Mouse (Mus musculus) hindbrain, embryonic 13.5 days (tissue): ENCODE data around the gene Hus1. TPM values are rescaled to one million over a fixed set of nuclear protein-coding genes. Genes with fewer than 3 reads are reported as not detected.

Source experiments
- ATAC-seq: fragments of 200-750 bp; cut with Nextera tagmentation; 2 replicates; pipeline ENCODE4 v1.8.0; 2017; ENCODE audit warnings: moderate TSS enrichment; ENCODE audit not compliant: low FRiP score
- H3K27ac ChIP-seq: fragments of 300-500 bp; sonication (generic); 2 replicates; pipeline ENCODE4 v1.5.1; 2015; ENCODE audit warnings: inconsistent platforms, mild to moderate bottlenecking, moderate library complexity
- H3K27me3 ChIP-seq: fragments of 300-500 bp; sonication (generic); 2 replicates; pipeline ENCODE4 v1.6.1; 2015; ENCODE audit warnings: mild to moderate bottlenecking, inconsistent platforms
- H3K36me3 ChIP-seq: fragments of 300-500 bp; sonication (generic); 2 replicates; pipeline ENCODE4 v1.6.1; 2015; ENCODE audit warnings: mild to moderate bottlenecking, inconsistent platforms
- H3K4me1 ChIP-seq: fragments of 300-500 bp; sonication (generic); replicated peaks from 2 replicates; pipeline ENCODE4 v1.6.1; 2015; ENCODE audit warnings: inconsistent platforms
- H3K4me2 ChIP-seq: fragments of 300-500 bp; sonication (generic); 2 replicates; pipeline ENCODE4 v1.6.1; 2015; ENCODE audit warnings: inconsistent platforms, mild to moderate bottlenecking, moderate library complexity
- H3K4me3 ChIP-seq: fragments of 300-500 bp; sonication (generic); 2 replicates; pipeline ENCODE4 v1.5.1; 2015; ENCODE audit warnings: mild to moderate bottlenecking, inconsistent platforms
- H3K9ac ChIP-seq: fragments of 300-500 bp; sonication (generic); 2 replicates; pipeline ENCODE4 v1.6.1; 2015; ENCODE audit warnings: mild to moderate bottlenecking, inconsistent platforms
- H3K9me3 ChIP-seq: fragments of 300-500 bp; sonication (generic); 2 replicates; pipeline ENCODE4 v1.6.1; 2016; ENCODE audit warnings: inconsistent platforms
- WGBS: fragments of 180-500 bp; shearing (Covaris S2); methylation state at CpG from one replicate; pipeline ENCODE4 v1.1.7; 2015; 5-methylcytosine and 5-hydroxymethylcytosine counted together
- polyA plus RNA-seq: library from polyadenylated mRNA; unstranded; fragments of >200 nt; fragmentation: Nextera tagmentation; extraction: Ambion mirVana; gene quantifications from 2 replicates; pipeline ENCODE4 v1.2.1, GENCODE M21; 2015

Hus1 gene
- polyA plus RNA-seq: 9.7 and 9.9 TPM in 2 replicates

DNA sequence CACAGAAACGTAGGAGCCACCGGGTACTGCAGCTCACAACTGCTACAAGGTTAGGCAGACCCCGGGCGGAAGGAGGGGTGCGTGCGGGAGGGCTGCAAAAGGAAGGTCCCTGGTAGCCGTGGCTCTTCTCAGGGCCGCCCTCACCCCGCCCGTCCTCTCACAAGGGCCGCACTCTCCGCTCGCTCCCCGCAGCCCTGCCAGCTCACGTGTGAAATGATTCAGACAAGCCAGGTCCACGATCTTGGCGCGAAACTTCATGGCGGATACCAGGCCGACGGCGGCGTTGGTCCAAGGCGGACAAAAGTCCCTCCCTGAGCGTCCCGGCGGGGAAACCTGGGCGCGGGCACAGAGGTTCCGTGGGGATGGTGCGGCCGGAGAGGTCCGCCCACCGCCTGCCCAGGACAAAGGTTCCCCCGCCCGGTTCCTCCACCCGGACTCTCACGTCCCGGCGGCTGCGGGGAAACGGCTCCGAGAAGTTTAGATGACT, at the start of gene Hus1:
Hus1 (minus strand) TSS at position 339 of the 487 bp plus-strand sequence.
- H3K9me3 ChIP-seq: no peaks in the 10 kb centered on the region
- no peaks in the 10 kb centered on the region for H3K36me3 ChIP-seq
- H3K4me3 ChIP-seq: peak within 1 kb of the TSS; percentile 69
- peak within 1 kb of the TSS; percentile 69 for H3K4me2 ChIP-seq
- peak within 1 kb of the TSS; percentile 79 for H3K27ac ChIP-seq
- no peaks in the 10 kb centered on the region for H3K27me3 ChIP-seq
- peak within 1 kb of the TSS; percentile 80 for H3K9ac ChIP-seq
- WGBS: under 1% methylated on average over 43 of the region's 43 CpGs
- ATAC-seq: peak; percentile 96
- H3K4me1 ChIP-seq: peaks cover 15% of the 10 kb centered on the region

DNA sequence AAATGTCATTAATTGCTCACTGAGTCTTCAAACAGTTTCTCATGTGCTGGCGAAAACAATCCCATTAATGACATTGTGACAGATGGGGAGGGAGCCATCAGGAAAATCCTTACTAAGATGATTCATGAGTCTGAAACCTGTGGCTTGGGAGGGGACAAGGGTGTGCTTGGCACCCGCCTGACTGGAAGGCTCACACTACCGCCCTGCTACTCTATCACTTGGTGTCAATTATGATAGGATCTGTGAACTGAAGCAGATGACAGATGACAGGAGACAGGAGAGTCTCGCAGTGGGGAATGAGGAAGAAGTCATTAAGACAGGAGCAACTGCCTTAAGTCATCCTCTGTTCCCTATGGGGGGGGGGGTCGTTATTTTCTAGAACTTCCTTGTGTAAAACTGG, 49.5 kb upstream of the Hus1 start:
- Histone ChIP-seq H3K4me1 (no peaks in the 10 kb centered on the region), H3K27me3 (no peaks in the 10 kb centered on the region), H3K4me2 (no peak overlapping the region), H3K36me3 (no peaks in the 10 kb centered on the region), H3K9me3 (no peaks in the 10 kb centered on the region), H3K9ac (no peak overlapping the region), H3K27ac (no peak overlapping the region), H3K4me3 (no peak overlapping the region)
- WGBS: 64% methylated on average over 5 of the region's 5 CpGs
- ATAC-seq: no peak

DNA sequence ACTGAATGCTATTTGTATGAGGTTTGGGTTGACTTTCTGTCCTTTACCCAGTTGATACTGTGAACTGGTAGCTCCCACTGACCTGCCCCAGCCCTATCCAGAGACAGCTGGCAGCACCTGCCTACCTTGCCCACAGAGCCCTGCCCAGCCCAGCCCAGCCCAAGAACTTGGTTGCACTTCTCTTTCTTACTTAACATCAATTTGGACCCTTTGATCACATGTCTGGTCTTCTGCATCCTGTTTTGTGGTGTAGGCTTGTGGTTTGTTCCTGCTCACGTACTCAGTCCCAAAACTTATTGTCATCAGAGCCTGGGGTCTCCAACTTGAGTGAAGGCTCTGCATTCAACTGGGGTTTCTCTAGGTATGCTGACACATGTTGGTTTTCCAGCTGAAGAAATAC, 49.0 kb upstream of the Hus1 start:
- no peaks in the 10 kb centered on the region for H3K27me3 ChIP-seq
- no peak overlapping the region for H3K4me2 ChIP-seq
- H3K9ac ChIP-seq: no peak overlapping the region
- no peak overlapping the region for H3K27ac ChIP-seq
- no peak overlapping the region for H3K4me3 ChIP-seq
- H3K4me1 ChIP-seq: no peaks in the 10 kb centered on the region
- 59% methylated on average over 1 of the region's 1 CpGs for WGBS
- no peaks in the 10 kb centered on the region for H3K9me3 ChIP-seq
- no peak for ATAC-seq
- H3K36me3 ChIP-seq: no peaks in the 10 kb centered on the region

DNA sequence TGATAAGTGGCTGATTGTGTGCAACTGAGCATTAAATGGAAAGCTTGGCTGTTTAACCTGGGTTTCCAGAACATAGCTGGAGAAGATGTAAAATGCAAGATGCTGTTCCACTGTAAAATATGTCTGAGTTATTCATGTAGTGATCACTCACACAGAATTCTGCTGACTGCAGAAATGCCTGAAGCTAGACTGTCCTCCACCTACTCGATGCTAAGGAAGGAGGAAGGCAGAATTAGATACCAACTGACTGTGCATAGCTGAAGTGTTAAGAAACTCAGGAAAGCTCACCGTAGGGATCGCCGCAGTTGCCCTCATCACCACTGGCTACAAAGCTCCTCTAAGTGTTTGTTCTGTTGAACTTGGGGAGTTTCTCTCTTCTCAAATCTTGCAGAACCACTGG, 46.7 kb upstream of the Hus1 start:
- no peak overlapping the region for H3K27ac ChIP-seq
- H3K9ac ChIP-seq: no peak overlapping the region
- H3K36me3 ChIP-seq: no peaks in the 10 kb centered on the region
- no peaks in the 10 kb centered on the region for H3K4me1 ChIP-seq
- H3K4me2 ChIP-seq: no peak overlapping the region
- H3K4me3 ChIP-seq: no peak overlapping the region
- no peaks in the 10 kb centered on the region for H3K27me3 ChIP-seq
- ATAC-seq: no peak
- H3K9me3 ChIP-seq: no peaks in the 10 kb centered on the region
- WGBS: 93% methylated on average over 4 of the region's 4 CpGs

DNA sequence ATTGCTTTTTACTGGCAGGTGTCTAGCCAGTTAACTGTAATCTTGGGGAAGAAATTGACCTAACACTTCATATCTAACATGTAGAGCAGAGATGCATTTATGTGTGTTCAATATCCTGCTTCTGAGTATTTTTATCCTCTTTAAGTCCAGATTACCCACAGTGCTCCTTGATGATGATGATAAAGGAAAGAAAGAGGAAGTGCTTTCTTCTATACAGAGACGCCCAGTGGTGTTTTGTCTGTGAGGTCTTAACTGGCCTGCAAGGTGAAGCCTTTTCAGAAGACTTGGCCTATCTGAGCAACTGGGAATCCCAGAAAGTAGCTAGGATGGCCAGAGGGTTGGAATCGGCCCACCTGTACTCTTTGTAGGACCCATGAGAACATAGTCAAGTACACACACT, 45.9 kb upstream of the Hus1 start:
- Histone ChIP-seq H3K27me3 (0 out of 2 replicates have a peak, but pooled peaks cover under 1% of the 10 kb centered on the region), H3K9ac (no peak overlapping the region), H3K4me2 (no peak overlapping the region), H3K36me3 (no peaks in the 10 kb centered on the region), H3K27ac (no peak overlapping the region), H3K4me1 (no peaks in the 10 kb centered on the region), H3K9me3 (no peaks in the 10 kb centered on the region), H3K4me3 (no peak overlapping the region)
- ATAC-seq: no peak
- WGBS: 78% methylated on average over 2 of the region's 2 CpGs

DNA sequence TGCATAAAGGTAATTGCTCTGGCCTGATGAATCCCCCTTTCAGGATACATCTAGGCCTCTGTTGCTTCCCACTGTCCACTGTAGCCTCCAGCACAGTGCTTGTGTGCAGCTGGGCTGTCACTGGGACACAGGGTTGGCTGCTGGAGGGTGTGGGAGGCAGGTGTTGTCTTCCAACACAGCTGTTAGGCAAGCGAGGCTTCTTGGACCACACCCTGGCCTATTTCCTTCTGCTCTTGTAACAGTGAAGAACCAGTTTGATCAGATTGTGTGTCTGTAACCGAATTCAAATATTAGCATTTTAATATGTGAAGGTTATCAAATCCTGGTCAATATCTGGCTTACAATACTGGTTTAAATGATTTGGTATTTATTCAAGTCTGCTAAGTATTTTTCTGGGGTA, 40.9 kb upstream of the Hus1 start:
- H3K27ac ChIP-seq: no peak overlapping the region
- no peaks in the 10 kb centered on the region for H3K36me3 ChIP-seq
- H3K9me3 ChIP-seq: no peaks in the 10 kb centered on the region
- no peak for ATAC-seq
- H3K4me3 ChIP-seq: no peak overlapping the region
- H3K27me3 ChIP-seq: peaks cover 29% of the 10 kb centered on the region
- H3K9ac ChIP-seq: no peak overlapping the region
- H3K4me2 ChIP-seq: no peak overlapping the region
- 78% methylated on average over 2 of the region's 2 CpGs for WGBS
- peaks cover 12% of the 10 kb centered on the region for H3K4me1 ChIP-seq

DNA sequence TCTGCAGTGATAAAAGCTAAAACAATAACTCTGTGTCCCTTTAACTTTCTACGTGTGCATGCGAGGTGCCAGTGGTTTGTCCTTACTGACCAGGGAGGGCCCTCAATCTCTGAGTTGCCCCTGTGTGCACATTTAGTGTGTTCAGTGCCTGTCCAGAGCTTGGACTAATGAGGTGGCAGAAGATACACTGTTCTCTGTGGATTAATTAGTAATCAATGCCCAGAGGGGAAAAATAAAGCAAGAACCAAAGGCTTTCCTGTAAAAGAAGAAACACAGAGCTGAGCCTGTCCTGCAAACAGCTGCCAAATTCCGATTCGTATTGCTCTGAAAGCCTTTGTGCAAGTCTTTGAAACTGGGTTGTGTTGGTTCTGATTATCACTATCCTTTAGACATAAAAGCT, 39.2 kb upstream of the Hus1 start:
- H3K9me3 ChIP-seq: no peaks in the 10 kb centered on the region
- peaks cover 12% of the 10 kb centered on the region for H3K4me1 ChIP-seq
- H3K4me3 ChIP-seq: no peak overlapping the region
- no peak overlapping the region for H3K27ac ChIP-seq
- H3K36me3 ChIP-seq: no peaks in the 10 kb centered on the region
- H3K27me3 ChIP-seq: peaks cover 29% of the 10 kb centered on the region
- WGBS: 88% methylated on average over 4 of the region's 4 CpGs
- no peak overlapping the region for H3K4me2 ChIP-seq
- ATAC-seq: no peak
- no peak overlapping the region for H3K9ac ChIP-seq

DNA sequence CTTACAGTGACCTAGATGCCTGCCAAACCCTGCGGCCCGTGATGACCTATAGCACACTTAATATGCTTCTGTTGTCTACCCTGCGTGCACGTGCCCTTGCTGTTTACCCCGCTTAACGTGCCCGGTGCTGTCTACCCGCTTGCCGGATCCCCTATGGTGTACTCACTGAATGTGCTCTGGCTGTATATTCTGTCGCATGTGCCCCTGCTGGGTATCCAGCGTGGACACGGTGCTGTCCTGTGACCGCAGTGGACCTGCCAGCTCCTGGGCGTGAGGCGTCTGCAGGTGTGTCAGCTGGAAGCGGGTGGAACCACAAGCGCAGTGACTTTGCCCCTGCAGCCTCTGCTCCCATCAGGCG, 37.7 kb upstream of the Hus1 start, which contains the start of gene Sun3:
Sun3 (minus strand) TSS at position 289 of the 358 bp plus-strand sequence.
- WGBS: 2% methylated on average over 18 of the region's 18 CpGs
- Histone ChIP-seq H3K4me3 (peak within 1 kb of the TSS; percentile 54), H3K4me1 (peaks cover 12% of the 10 kb centered on the region), H3K9me3 (no peaks in the 10 kb centered on the region), H3K27ac (no peak within 1 kb of the TSS), H3K4me2 (peak within 1 kb of the TSS; percentile 99), H3K27me3 (peaks cover 29% of the 10 kb centered on the region), H3K36me3 (no peaks in the 10 kb centered on the region), H3K9ac (peak within 1 kb of the TSS; percentile 62)
- peak; percentile 89 for ATAC-seq

DNA sequence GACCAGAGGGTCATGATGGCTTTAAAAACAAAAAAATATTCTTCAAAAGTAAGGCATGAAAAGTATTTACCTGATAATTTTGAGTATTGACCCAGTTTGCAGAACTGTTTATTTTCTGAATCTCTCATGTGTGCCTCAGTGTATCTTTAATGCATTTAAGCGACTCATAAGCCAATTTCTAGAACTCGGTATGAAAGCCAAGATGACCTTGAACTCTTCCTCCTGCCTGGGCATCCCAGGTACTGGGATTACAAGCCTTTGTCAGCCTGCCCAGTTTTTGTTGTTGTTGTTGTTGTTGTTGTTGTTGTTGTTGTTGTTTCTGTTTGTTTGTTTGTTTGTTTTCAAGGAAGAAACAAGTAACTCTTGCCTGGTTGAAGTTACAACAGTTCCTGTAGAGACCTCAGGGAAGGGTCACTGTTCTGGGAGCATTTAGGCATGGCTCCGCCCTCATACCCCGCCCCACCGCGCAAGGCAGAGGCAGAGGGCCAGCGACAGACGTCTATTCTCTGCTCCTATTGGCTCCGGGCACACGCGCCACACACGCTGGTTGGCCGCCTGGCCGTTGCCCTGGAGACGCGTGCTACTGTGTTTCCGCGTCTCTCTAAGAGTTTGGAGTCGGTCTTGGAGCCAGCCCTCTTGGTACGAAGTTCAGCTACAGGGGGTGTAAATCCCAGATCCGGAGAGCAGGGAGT, 37.2 kb upstream of the Hus1 start, which contains the start of gene Gm11992:
Gm11992 (plus strand) TSS at position 584 of the 692 bp plus-strand sequence.
- Histone ChIP-seq H3K9me3 (no peaks in the 10 kb centered on the region), H3K27me3 (peaks cover 29% of the 10 kb centered on the region), H3K27ac (no peak within 1 kb of the TSS), H3K9ac (peak within 1 kb of the TSS; percentile 62), H3K36me3 (no peaks in the 10 kb centered on the region), H3K4me1 (peaks cover 12% of the 10 kb centered on the region), H3K4me2 (peak within 1 kb of the TSS; percentile 99), H3K4me3 (peak within 1 kb of the TSS; percentile 54)
- peak; percentile 100 for ATAC-seq
- WGBS: 4% methylated on average over 21 of the region's 21 CpGs

DNA sequence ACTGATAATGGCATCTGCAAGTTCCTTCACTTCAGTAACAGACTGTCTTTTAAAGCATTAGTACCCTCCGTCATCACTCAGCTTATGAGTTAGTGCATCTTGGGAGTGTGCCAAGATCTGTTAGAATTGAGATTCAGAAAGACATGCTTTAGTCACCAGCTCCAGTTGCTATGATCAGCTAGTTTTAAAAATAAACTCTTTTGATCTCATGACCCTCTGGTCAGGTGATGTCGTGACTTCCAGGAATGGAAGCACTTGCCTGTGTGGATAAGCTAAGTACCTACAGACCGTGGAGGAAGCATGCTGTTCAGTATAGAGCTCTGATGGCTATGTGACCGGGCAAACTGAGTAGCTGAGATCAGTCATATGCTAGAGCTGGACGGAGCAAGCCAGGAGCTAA, 36.1 kb upstream of the Hus1 start:
- Histone ChIP-seq H3K4me1 (peaks cover 12% of the 10 kb centered on the region), H3K4me2 (no peak overlapping the region), H3K9me3 (no peaks in the 10 kb centered on the region), H3K27me3 (peaks cover 29% of the 10 kb centered on the region), H3K27ac (no peak overlapping the region), H3K36me3 (no peaks in the 10 kb centered on the region), H3K4me3 (no peak overlapping the region), H3K9ac (no peak overlapping the region)
- no peak for ATAC-seq
- WGBS: 85% methylated on average over 5 of the region's 5 CpGs

DNA sequence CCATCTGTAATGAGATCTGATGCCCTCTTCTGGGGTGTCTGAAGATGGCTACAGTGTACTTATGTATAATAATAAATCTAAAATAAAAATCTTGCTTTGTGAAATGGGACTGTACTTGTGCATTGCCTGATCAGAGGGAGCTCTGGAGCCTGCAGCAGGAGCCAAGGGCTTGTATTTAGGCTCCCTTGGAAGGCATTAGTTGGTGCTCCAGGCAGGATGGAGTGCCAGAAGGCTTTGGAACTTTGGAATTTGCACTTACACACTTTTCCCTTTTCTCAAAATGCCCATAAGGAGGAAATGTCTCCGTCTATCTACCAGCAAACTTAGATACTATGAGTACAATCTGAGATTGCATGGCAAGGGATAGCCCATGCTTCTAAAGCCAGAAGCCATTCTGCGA, 35.6 kb upstream of the Hus1 start:
- H3K4me3 ChIP-seq: no peak overlapping the region
- peaks cover 12% of the 10 kb centered on the region for H3K4me1 ChIP-seq
- H3K9me3 ChIP-seq: no peaks in the 10 kb centered on the region
- no peak overlapping the region for H3K9ac ChIP-seq
- ATAC-seq: no peak
- H3K27me3 ChIP-seq: peaks cover 25% of the 10 kb centered on the region
- no peak overlapping the region for H3K27ac ChIP-seq
- no peaks in the 10 kb centered on the region for H3K36me3 ChIP-seq
- WGBS: 86% methylated on average over 2 of the region's 2 CpGs
- H3K4me2 ChIP-seq: no peak overlapping the region

DNA sequence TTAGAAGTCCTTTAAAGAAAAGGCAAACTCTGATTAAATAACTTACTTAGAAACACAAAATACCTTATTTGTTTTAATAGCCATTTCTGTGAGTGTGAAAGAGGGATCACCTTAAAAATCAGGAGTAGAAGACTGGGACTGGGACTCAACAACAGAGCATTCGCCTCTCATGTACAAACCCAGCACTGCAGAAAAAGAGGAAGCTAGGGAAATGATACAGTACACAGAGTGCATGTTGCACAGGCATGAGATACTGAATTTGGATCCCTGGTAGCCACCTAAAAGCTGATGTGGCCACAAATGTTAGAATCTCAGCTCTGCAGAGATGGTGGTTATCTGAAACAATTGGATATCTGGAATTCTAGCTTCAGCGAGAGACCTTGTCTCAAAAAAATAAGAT, 20.5 kb upstream of the Hus1 start:
- H3K9ac ChIP-seq: no peak overlapping the region
- no peak overlapping the region for H3K4me2 ChIP-seq
- H3K9me3 ChIP-seq: no peaks in the 10 kb centered on the region
- H3K27ac ChIP-seq: no peak overlapping the region
- H3K27me3 ChIP-seq: no peaks in the 10 kb centered on the region
- 81% methylated on average over 2 of the region's 2 CpGs for WGBS
- no peak overlapping the region for H3K4me3 ChIP-seq
- H3K4me1 ChIP-seq: no peaks in the 10 kb centered on the region
- no peak for ATAC-seq
- no peaks in the 10 kb centered on the region for H3K36me3 ChIP-seq

DNA sequence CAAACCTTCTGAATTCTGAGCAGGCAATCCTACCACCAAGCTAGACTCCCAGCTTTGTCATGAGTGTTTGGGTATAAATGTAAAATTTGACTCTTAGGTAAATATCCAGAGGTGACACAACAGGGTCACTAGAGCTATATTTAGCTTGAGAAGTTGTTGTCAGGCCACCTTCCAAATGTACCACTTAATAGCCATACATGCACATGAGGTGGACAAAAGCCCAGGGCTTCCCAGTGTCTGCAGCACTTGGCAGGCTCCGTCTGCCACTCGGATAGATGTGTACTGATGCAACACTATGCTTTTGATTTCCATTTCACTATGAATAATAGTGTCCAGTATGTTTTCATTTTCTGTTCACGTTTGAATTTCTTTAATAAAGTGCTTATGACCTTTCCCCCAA, 14.2 kb upstream of the Hus1 start:
- H3K27ac ChIP-seq: no peak overlapping the region
- no peaks in the 10 kb centered on the region for H3K36me3 ChIP-seq
- no peak overlapping the region for H3K4me3 ChIP-seq
- H3K9ac ChIP-seq: no peak overlapping the region
- no peak for ATAC-seq
- 81% methylated on average over 3 of the region's 3 CpGs for WGBS
- H3K4me1 ChIP-seq: no peaks in the 10 kb centered on the region
- no peaks in the 10 kb centered on the region for H3K27me3 ChIP-seq
- H3K9me3 ChIP-seq: no peaks in the 10 kb centered on the region
- H3K4me2 ChIP-seq: no peak overlapping the region
